Mouse (Mus musculus) embryonic facial prominence, embryonic 11.5 days (tissue): ENCODE results near the gene Lrmda. TPM values are rescaled to one million over a fixed set of nuclear protein-coding genes. Genes with fewer than 3 reads are reported as not detected.

Source experiments
- ATAC-seq: fragments of 200-750 bp; cut with Nextera tagmentation; replicated peaks from 2 replicates; pipeline ENCODE4 v1.8.0; 2017; ENCODE audit warnings: low read depth; ENCODE audit not compliant: insufficient number of reproducible peaks, low FRiP score, low TSS enrichment
- DNase-seq: peaks from one replicate; pipeline ENCODE4 v3.0.0-alpha.2; 2015; ENCODE audit warnings: low spot score
- H3K27ac ChIP-seq: fragments of 300-500 bp; sonication (generic); replicated peaks from 2 replicates; pipeline ENCODE4 v1.5.1; 2014; ENCODE audit warnings: mild to moderate bottlenecking, low read depth, low read length, control low read depth
- H3K27me3 ChIP-seq: fragments of 300-500 bp; sonication (generic); 2 replicates; pipeline ENCODE4 v1.6.1; 2014; ENCODE audit warnings: mild to moderate bottlenecking, low read length, moderate library complexity, mixed read lengths; ENCODE audit not compliant: control insufficient read depth, insufficient read depth
- H3K36me3 ChIP-seq: fragments of 300-500 bp; sonication (generic); replicated peaks from 2 replicates; pipeline ENCODE4 v1.6.1; 2014; ENCODE audit warnings: low read depth, mild to moderate bottlenecking, low read length, moderate library complexity, mixed read lengths; ENCODE audit not compliant: control insufficient read depth, insufficient read depth
- H3K4me1 ChIP-seq: fragments of 300-500 bp; sonication (generic); 2 replicates; pipeline ENCODE4 v1.6.1; 2014; ENCODE audit warnings: low read length, mixed read lengths; ENCODE audit not compliant: control insufficient read depth, insufficient read depth
- H3K4me2 ChIP-seq: fragments of 300-500 bp; sonication (generic); 2 replicates; pipeline ENCODE4 v1.6.1; 2014; ENCODE audit warnings: low read depth, mild to moderate bottlenecking, control low read depth, low read length, moderate library complexity
- H3K4me3 ChIP-seq: fragments of 300-500 bp; sonication (generic); 2 replicates; pipeline ENCODE4 v1.5.1; 2014; ENCODE audit warnings: low read depth, low read length, control low read depth
- H3K9ac ChIP-seq: fragments of 300-500 bp; sonication (generic); replicated peaks from 2 replicates; pipeline ENCODE4 v1.6.1; 2014; ENCODE audit warnings: mild to moderate bottlenecking, control low read depth, low read length
- H3K9me3 ChIP-seq: fragments of 300-500 bp; sonication (generic); replicated peaks from 2 replicates; pipeline ENCODE4 v1.6.1; 2016; ENCODE audit warnings: mild to moderate bottlenecking, low read length, inconsistent platforms, mixed read lengths; ENCODE audit not compliant: control insufficient read depth
- WGBS: fragments of 180-500 bp; shearing (Covaris S2); extraction: QIAGEN DNeasy Blood & Tissue Kit; methylation state at CpG from one replicate; pipeline ENCODE4 v1.1.7; 2014; 5-methylcytosine and 5-hydroxymethylcytosine counted together
- polyA plus RNA-seq: library from polyadenylated mRNA; unstranded; fragments of >200 nt; fragmentation: Nextera tagmentation; extraction: Ambion mirVana; gene quantifications from 2 replicates; pipeline ENCODE4 v1.2.1, GENCODE M21; 2014

Lrmda gene
- 0.22 TPM in 1 of 2 replicates, not detected in the other for polyA plus RNA-seq

DNA sequence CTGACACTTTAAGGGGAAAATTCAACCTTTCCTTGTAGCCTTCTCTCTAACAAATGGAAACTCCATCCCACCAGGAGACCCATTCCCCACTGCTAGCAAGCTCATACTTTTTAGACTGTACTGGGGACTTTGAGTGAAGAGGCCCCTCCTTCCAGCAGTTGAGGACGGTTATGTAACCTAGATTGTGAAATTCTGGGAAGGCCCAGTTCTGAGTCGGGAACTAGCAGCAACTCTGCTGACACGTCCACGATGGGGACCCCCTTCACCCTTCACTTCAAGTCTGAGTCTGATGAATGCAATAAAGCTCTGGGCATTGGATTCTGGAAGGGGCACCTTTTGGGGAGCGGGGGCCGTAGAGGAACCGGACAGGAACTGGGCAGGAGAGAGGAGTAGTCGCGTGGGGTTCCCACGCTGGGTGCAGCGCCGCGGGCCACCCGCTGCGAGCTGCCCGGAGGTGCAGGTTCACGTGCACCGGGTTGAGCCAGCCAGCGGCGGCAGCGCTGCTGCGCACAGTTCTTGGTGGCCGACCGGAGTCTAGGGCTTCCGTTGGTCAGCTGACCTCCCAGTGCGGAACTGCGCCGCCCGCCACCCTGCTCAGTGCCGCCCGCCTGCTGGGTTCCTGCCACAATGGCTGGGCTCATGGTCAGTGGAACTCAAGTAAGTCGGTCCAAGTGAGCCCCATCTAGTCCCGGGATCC is at the start of gene Lrmda:
Lrmda (plus strand) TSS at position 461 of the 697 bp plus-strand sequence.
- Histone ChIP-seq H3K27ac (no peak within 1 kb of the TSS), H3K36me3 (no peaks in the 10 kb centered on the region), H3K27me3 (peaks cover 2% of the 10 kb centered on the region), H3K4me2 (peak within 1 kb of the TSS; percentile 78), H3K9ac (peak within 1 kb of the TSS; percentile 47; the same call in 1 of the 2 replicates), H3K4me1 (no peaks in the 10 kb centered on the region), H3K4me3 (peak within 1 kb of the TSS; percentile 32), H3K9me3 (no peaks in the 10 kb centered on the region)
- 4% methylated on average over 33 of the region's 33 CpGs for WGBS
- DNase-seq (peak; percentile 56), ATAC-seq (peak; percentile 44; the same call in 1 of the 2 replicates)

DNA sequence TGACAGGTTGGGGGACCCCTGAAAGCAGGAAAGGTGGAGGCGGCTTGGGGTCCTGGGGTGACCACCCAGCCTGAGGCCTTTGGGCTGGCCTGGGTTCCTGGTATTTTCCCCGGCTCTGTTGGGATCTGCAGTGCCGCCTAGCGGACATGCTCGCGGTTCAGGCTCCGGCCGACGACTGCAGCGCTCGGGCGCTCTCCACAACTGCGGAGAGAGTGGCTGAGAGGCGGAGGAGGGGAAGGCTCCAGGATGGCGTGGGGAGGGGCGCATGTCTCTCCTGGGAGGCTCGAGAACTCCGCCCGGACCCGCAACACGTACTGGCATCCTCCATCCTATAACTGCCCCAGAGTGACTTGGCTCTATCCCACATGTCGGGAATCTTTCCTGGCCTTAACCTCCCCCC is 38.0 kb upstream of the Lrmda start:
- H3K4me1 ChIP-seq, result peaks cover 9% of the 10 kb centered on the region
- 1% methylated on average over 22 of the region's 22 CpGs for WGBS
- ATAC-seq (peak; percentile 60), DNase-seq (peak; percentile 89)
- H3K27ac ChIP-seq, result no peak overlapping the region
- H3K36me3 ChIP-seq, result peaks cover 3% of the 10 kb centered on the region
- H3K4me3 ChIP-seq, result peak overlapping the region; percentile 14; the same call in 1 of the 2 replicates
- peak overlapping the region; percentile 39 for H3K4me2 ChIP-seq
- no peaks in the 10 kb centered on the region for H3K9me3 ChIP-seq
- peaks cover 6% of the 10 kb centered on the region; the same call in 1 of the 2 replicates for H3K27me3 ChIP-seq
- H3K9ac ChIP-seq, result no peak overlapping the region

DNA sequence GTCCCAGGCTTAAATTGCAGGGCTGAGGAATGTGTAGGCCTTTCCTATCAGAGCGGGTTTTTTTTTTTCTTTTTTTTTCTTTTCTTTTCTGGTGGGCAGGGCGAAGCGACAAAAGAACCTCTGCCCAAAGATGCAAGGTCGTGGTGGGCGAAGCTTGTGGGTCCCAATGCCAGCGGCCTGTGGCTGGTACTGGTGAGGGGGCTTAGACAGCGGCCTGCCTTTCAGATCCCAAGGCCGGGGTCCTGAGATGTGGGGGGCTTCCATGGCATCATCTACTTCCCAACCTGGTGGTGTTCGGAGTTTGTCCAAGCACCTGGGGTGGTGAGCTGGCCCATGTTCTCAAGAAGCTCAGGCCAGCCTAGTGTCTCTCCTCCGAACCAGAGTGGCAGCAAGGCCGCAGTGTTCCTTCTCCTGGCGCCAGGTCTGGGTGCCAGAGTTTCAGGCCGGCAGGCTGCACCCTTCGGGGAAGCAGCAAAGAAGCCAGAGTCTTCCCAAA is 37.4 kb upstream of the Lrmda start:
- no peaks in the 10 kb centered on the region for H3K9me3 ChIP-seq
- H3K27me3 ChIP-seq, result peaks cover 6% of the 10 kb centered on the region; the same call in 1 of the 2 replicates
- peak; percentile 4 for DNase-seq
- H3K27ac ChIP-seq, result 0 out of 2 replicates have a peak overlapping the region, but pooled peaks have one; percentile 35
- H3K4me3 ChIP-seq, result peak overlapping the region; percentile 40
- ATAC-seq, result no peak
- H3K9ac ChIP-seq, result peak overlapping the region; percentile 68
- 13% methylated on average over 14 of the region's 14 CpGs for WGBS
- H3K4me1 ChIP-seq, result peaks cover 9% of the 10 kb centered on the region
- peaks cover 3% of the 10 kb centered on the region for H3K36me3 ChIP-seq
- peak overlapping the region; percentile 61 for H3K4me2 ChIP-seq

DNA sequence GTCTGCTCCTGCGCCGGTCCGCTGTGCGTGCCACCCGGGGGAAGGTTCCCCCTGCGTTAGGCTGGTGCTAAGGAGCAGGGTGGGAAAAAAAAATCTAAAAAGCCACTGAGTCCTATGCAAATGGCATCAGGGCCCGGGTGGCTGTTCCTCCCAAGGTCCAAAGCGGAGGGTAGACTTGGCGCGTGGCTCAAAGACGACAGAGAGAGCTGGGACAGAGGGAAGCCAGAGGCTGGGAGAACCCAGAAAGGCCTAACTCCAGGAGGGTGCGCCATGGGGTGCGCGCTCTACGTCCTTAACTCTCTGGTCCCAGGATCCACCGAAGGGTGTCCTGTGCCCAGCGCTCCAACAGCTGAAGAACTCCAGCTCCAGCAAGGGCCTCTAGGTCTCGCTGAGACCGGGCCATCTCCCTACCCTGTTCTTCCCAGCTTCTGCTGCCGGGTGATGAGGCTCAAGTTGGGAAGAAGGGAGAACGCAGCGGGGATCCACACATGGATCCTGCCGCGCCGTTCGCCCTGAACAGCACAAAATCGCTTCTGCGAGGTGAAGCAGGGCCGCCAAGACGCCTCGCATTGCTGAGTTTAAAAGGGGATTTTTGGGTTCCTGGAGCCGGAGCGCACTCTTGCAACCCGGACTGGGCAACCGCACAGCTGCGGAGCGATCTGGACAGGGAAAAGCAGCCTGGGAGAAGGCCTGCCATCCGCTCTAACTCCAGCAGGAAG is 36.8 kb upstream of the Lrmda start:
- peak overlapping the region; percentile 68 for H3K9ac ChIP-seq
- peak overlapping the region; percentile 61 for H3K4me2 ChIP-seq
- peaks cover 3% of the 10 kb centered on the region for H3K36me3 ChIP-seq
- peak overlapping the region; percentile 49; the same call in 1 of the 2 replicates for H3K27ac ChIP-seq
- DNase-seq (peak; percentile 56), ATAC-seq (no peak)
- no peaks in the 10 kb centered on the region for H3K9me3 ChIP-seq
- peaks cover 6% of the 10 kb centered on the region; the same call in 1 of the 2 replicates for H3K27me3 ChIP-seq
- 1% methylated on average over 38 of the region's 38 CpGs for WGBS
- peak overlapping the region; percentile 40 for H3K4me3 ChIP-seq
- H3K4me1 ChIP-seq, result peaks cover 9% of the 10 kb centered on the region

DNA sequence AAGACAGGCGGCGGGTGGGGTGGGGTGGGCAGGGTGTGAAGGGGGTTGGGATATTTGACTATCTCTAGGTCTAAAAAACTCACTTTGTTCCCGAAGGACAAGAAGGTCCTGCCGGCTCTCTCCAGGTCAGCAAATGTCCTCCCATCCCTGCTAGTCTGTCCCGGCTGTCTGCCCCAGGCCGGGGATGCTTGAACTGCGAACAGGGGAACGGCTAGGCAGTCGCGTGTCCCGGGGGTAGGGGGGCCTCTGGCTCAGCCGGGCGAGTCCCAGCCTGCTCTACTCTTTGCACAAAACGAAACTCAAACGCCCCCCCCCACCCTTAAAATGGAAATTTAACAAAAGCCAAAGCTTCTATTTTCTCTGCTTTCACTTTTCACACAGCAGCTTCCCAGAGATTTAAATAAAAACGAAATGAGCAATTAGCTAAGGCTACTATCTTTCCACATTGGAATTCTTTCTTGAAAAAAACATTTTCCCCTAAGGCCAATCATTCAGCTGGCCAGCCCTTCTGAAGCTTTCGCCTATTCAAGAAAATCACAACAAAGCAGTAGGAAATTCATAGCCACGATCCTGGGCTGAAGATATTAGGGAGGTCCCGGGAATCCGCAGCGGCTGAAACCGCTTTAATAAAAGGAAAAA is 36.1 kb upstream of the Lrmda start:
- Histone ChIP-seq H3K27me3 (peaks cover 6% of the 10 kb centered on the region; the same call in 1 of the 2 replicates), H3K4me2 (peak overlapping the region; percentile 61), H3K27ac (no peak overlapping the region), H3K4me1 (peaks cover 9% of the 10 kb centered on the region), H3K4me3 (peak overlapping the region; percentile 40), H3K9me3 (no peaks in the 10 kb centered on the region), H3K9ac (peak overlapping the region; percentile 68), H3K36me3 (peaks cover 3% of the 10 kb centered on the region)
- ATAC-seq, result no peak
- DNase-seq, result peak; percentile 56
- WGBS, result under 1% methylated on average over 22 of the region's 22 CpGs

DNA sequence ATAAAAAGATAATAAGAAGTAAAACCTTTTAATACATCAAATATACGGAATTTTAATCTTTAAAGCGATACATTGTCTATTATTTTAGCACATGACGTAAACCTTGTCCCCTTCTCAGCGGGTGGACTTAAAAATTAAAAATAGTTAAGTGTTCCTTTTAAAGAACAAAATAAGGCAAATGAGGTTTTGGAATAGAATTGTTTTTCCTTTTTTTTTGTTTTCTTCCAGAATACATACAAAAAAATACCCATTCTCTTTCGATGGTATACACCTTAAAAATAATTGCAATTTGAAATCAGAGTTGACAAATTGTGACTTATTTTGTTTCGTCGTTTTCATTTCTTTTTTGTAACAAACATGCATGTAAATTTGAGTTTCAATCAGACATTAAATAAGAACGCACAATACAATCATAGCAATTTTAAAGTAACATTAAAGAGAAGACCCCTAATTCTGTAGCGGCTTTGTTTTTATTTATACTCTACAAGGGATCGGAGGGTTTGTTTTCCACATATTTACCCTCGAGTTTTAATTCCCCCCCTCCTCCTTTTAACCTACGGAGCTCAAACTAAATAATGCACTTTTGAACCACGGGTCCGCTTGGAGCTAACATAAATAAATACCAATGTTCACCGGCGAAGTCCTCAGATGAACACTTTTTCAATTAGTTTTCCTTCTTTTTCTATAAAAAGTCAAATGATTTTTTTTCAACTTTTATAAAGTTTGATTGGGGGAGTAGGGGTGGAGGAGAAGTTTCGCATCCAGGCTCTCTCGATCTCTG is 35.4 kb upstream of the Lrmda start:
- Histone ChIP-seq H3K4me3 (peak overlapping the region; percentile 81), H3K27ac (no peak overlapping the region), H3K27me3 (peaks cover 6% of the 10 kb centered on the region; the same call in 1 of the 2 replicates), H3K36me3 (peaks cover 3% of the 10 kb centered on the region), H3K9ac (peak overlapping the region; percentile 92), H3K4me2 (peak overlapping the region; percentile 82), H3K9me3 (no peaks in the 10 kb centered on the region), H3K4me1 (peaks cover 9% of the 10 kb centered on the region)
- 3% methylated on average over 18 of the region's 18 CpGs for WGBS
- no peak for ATAC-seq
- DNase-seq, result peak; percentile 22

DNA sequence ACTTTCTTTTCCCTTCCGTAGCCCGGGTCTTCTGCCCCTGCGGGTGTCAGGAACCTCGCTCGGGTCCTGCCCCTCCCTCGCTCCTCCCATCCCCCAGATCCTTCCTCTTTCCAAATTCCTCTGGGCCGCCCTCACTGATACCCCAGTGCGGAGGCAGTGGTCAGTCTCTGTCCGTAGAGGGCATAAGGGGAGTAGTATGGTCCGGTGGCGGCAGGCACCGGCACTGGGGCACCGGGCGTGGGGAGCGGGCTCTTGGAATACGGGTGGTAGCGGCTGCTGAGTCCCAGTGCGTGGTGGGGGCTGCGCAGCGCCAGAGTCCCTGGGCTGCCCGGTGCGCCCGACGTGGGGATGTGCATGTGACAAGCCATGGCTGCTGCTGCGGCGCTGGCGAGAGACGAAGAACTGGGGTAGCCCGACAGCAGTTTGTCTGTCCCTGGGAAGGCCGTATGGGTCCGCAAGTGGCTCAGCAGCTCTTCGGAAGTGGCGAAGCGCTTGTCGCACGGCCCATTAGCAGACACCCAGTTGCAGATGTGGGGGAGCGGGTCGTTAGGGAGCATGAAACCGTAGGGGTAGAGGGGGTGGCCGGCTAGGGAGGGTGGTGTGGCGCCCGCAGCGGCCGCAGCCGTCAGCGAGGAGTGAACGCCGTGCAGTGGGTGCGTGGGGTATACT is 34.6 kb upstream of the Lrmda start:
- no peaks in the 10 kb centered on the region for H3K9me3 ChIP-seq
- H3K4me1 ChIP-seq, result peaks cover 9% of the 10 kb centered on the region
- peaks cover 3% of the 10 kb centered on the region for H3K36me3 ChIP-seq
- ATAC-seq (no peak), DNase-seq (peak; percentile 35)
- 1% methylated on average over 49 of the region's 49 CpGs for WGBS
- peak overlapping the region; percentile 97 for H3K27ac ChIP-seq
- peak overlapping the region; percentile 81 for H3K4me3 ChIP-seq
- H3K9ac ChIP-seq, result peak overlapping the region; percentile 92
- H3K4me2 ChIP-seq, result peak overlapping the region; percentile 82
- peaks cover 6% of the 10 kb centered on the region; the same call in 1 of the 2 replicates for H3K27me3 ChIP-seq
